Mouse (Mus musculus) erythroid progenitor cell, adult 5-6 weeks (primary cell): ENCODE data around the gene Pmpca. TPM values are rescaled to one million over a fixed set of nuclear protein-coding genes. Genes with fewer than 3 reads are reported as not detected.

Experiments used
- total RNA-seq, 2 experiments: library from RNA; stranded (forward) in 1 of 2; stranded (reverse) in 1 of 2; fragments of 150-400 nt in 1 of 2; fragments of 186-747, 209-891 nt in 1 of 2; gene quantifications; 2 replicates each; pipeline versions ENCODE4 v1.2.3 to v1.2.4; 2015 to 2017; ENCODE audit warnings: low replicate concordance in 2 of 2

Gene Pmpca
- total RNA-seq, 2 experiments from 2014 or later: 18.9 to 28.9 TPM

Other genes with a start within 250 kb of the Pmpca start
- not detected in 2 replicates for gene Lhx3, start 181.1 kb upstream of the Pmpca start, total RNA-seq (2015; ENCODE audit: low replicate concordance)
- gene Lhx3, start 181.1 kb upstream of the Pmpca start, total RNA-seq (2017; ENCODE audit: low replicate concordance): not detected in 2 replicates
- gene Qsox2, start 151.8 kb upstream of the Pmpca start, total RNA-seq (2015; ENCODE audit: low replicate concordance): 1.8 and 4.6 TPM in 2 replicates
- 2.7 and 4.7 TPM in 2 replicates for gene Qsox2, start 151.8 kb upstream of the Pmpca start, total RNA-seq (2017; ENCODE audit: low replicate concordance)
- not detected in 2 replicates for gene Ccdc187, start 94.8 kb upstream of the Pmpca start, total RNA-seq (2015; ENCODE audit: low replicate concordance)
- gene Ccdc187, start 94.8 kb upstream of the Pmpca start, total RNA-seq (2017; ENCODE audit: low replicate concordance): not detected in 2 replicates
- gene Gpsm1, start 73.8 kb upstream of the Pmpca start, total RNA-seq (2015; ENCODE audit: low replicate concordance): not detected in 2 replicates
- gene Gpsm1, start 73.8 kb upstream of the Pmpca start, total RNA-seq (2017; ENCODE audit: low replicate concordance): 0.13 and 1.4 TPM in 2 replicates
- 0.72 and 0.84 TPM in 2 replicates for gene Dnlz, start 37.2 kb upstream of the Pmpca start, total RNA-seq (2015; ENCODE audit: low replicate concordance)
- 1.8 and 2.7 TPM in 2 replicates for gene Dnlz, start 37.2 kb upstream of the Pmpca start, total RNA-seq (2017; ENCODE audit: low replicate concordance)
- 10.9 TPM in 1 of 2 replicates, not detected in the other for gene Card9, start 28.4 kb upstream of the Pmpca start, total RNA-seq (2015; ENCODE audit: low replicate concordance)
- 11.3 and 16.9 TPM in 2 replicates for gene Card9, start 28.4 kb upstream of the Pmpca start, total RNA-seq (2017; ENCODE audit: low replicate concordance)
- gene Snapc4, start 8.7 kb upstream of the Pmpca start, total RNA-seq (2015; ENCODE audit: low replicate concordance): 1.3 and 3.2 TPM in 2 replicates
- gene Snapc4, start 8.7 kb upstream of the Pmpca start, total RNA-seq (2017; ENCODE audit: low replicate concordance): 10.5 and 13.2 TPM in 2 replicates
- gene Entr1, start within 50 bp of the Pmpca start, total RNA-seq (2015; ENCODE audit: low replicate concordance): 35.7 and 40.7 TPM in 2 replicates
- gene Entr1, start within 50 bp of the Pmpca start, total RNA-seq (2017; ENCODE audit: low replicate concordance): 43.7 and 51.0 TPM in 2 replicates
- 13.7 and 22.2 TPM in 2 replicates for gene Inpp5e, start 19.9 kb downstream of the Pmpca start, total RNA-seq (2015; ENCODE audit: low replicate concordance)
- gene Inpp5e, start 19.9 kb downstream of the Pmpca start, total RNA-seq (2017; ENCODE audit: low replicate concordance): 12.3 and 26.5 TPM in 2 replicates
- 13.0 TPM in 2 replicates for gene Sec16a, start 55.9 kb downstream of the Pmpca start, total RNA-seq (2015; ENCODE audit: low replicate concordance)
- gene Sec16a, start 55.9 kb downstream of the Pmpca start, total RNA-seq (2017; ENCODE audit: low replicate concordance): 7.3 and 15.7 TPM in 2 replicates
- gene Notch1, start 127.3 kb downstream of the Pmpca start, total RNA-seq (2015; ENCODE audit: low replicate concordance): 5.4 and 9.0 TPM in 2 replicates
- gene Notch1, start 127.3 kb downstream of the Pmpca start, total RNA-seq (2017; ENCODE audit: low replicate concordance): 1.5 and 6.0 TPM in 2 replicates
- gene Egfl7, start 190.7 kb downstream of the Pmpca start, total RNA-seq (2015; ENCODE audit: low replicate concordance): 3.8 and 7.2 TPM in 2 replicates
- 0.77 and 7.2 TPM in 2 replicates for gene Egfl7, start 190.7 kb downstream of the Pmpca start, total RNA-seq (2017; ENCODE audit: low replicate concordance)
- gene Gm20532, start 197.3 kb downstream of the Pmpca start, total RNA-seq (2015; ENCODE audit: low replicate concordance): not detected in 2 replicates
- 1.9 TPM in 1 of 2 replicates, not detected in the other for gene Gm20532, start 197.3 kb downstream of the Pmpca start, total RNA-seq (2017; ENCODE audit: low replicate concordance)
- 12.2 and 12.6 TPM in 2 replicates for gene Agpat2, start 215.1 kb downstream of the Pmpca start, total RNA-seq (2015; ENCODE audit: low replicate concordance)
- 6.2 and 12.0 TPM in 2 replicates for gene Agpat2, start 215.1 kb downstream of the Pmpca start, total RNA-seq (2017; ENCODE audit: low replicate concordance)
- gene Fam69b, start 239.1 kb downstream of the Pmpca start, total RNA-seq (2015; ENCODE audit: low replicate concordance): not detected in 2 replicates
- not detected in 2 replicates for gene Fam69b, start 239.1 kb downstream of the Pmpca start, total RNA-seq (2017; ENCODE audit: low replicate concordance)